Mouse (Mus musculus): ENCODE data around the gene Cox7a1.
"Not testable (repeated sequence)": the region's sequence is repeated elsewhere in the genome, so short reads cannot be mapped to it uniquely, and the experiment has no call there.

The Cox7a1 gene

DNA sequence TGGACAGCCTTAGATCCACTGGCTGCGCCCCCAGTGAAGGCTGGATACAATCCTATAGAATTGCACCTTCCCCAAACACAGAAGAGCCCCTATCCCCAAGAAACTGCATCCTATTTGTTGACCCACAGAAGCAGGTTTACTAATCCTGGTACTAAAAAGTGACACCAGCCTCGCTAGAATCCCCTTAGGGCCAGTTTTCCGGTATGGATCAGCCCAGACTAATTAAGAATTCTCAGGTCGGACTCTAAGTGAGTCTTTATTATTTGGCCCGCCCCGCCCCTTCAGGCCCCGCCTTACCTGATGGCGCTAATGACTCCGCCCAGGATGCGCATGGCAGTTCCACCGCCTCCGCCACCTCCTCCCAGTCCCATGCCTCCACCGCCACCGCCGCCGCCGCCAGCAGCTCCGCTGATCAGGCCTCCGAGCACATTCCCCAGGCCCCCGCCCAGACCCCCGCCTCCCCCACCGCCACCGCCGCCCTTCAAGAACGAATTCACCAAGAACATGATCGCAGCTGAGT, 9.7 kb downstream of the Cox7a1 start:
- peak; percentile 80 for DNase-seq

DNA sequence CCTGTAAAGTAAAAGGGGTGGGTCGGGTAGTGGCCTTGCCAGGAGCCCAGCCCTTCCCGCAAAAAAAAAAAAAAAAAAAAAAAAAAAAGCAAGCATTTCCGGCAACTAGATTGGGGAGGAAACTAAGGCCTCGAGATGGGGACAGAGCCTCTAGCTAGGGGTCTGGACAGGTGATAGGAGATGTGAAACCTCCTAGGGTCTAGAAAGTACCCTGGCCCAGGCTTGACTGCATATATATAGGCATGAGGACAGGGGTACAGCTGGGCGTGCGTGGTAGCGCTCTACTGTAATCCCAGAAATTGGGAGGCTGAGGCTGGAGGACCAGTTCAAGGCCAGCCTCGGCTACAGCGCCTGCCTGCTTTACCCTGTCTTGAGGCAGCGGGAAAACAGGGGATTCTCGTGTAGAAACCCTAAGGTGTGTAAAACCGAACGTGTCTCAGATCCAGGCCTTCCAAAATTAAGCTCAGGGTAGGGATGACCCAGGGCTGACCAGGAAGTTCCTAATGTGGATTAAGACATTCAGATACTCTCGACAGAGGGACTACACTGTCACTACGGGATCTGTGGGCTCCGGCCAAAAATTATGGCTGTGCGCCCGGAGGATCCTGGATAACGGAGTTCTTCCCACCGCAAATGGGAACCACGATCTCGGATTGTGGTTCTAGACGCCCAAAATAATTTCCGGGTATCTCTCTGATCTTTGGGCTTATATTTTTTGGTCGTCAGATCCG, 10.3 kb downstream of the Cox7a1 start:
- DNase-seq = no peak

DNA sequence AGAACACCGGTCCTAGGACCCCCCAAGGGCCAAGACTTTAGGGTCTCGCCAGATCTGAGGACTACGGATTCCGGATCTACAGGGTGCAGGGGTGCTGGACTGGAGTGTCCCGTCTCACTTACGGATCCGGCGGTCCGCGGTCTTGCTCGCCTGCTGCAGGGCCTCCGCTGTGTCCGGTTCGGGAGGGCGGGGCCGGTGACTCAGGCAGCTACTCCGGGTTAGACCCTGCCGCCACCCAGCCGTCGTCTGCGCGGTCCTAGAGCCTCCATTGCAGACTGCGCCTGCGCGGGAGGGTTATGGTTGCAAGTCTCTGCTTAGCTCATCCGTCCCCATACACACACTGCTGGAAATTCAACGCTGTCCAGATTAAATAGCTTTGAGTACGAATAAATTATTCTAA, 10.9 kb downstream of the Cox7a1 start:
- peak; percentile 96 for DNase-seq

DNA sequence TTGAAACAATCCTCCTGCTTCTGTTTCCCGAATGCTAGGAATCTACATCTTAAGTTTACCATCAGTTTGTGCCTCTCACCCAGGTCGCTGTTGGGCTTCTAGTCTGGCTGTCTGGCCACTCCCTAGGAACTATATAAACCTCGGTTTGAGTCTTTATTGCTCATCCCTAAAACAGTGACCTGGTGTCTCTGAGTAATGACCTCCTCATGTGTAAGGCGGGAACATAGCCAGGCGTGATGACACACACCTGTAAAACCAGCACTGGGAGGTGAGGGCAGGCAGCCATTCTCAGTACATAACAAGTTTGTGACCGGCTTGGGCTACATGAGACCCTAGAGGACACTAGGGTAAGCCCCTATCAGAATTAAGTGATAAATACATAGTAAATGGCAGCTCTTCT, 11.5 kb downstream of the Cox7a1 start:
- DNase-seq = no peak

DNA sequence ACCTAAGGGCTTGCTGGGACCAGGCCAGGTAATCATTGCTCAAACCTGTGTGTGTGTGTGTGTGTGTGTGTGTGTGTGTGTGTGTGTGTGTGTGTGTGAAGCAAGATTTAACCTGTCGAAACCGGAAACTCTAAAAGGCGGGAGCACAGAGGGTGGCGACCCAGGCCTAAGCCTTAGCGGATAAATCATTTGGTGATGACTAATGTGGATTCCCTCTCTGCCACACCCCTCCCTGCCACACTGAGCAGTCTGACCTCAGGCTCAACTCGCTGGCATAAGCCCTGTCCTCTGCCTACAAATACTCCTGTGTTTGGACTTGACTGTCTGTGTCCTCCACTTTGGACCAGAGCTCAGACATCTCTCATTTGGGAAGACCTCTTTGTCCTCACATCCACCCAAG, 12.2 kb downstream of the Cox7a1 start:
- DNase-seq = no peak

DNA sequence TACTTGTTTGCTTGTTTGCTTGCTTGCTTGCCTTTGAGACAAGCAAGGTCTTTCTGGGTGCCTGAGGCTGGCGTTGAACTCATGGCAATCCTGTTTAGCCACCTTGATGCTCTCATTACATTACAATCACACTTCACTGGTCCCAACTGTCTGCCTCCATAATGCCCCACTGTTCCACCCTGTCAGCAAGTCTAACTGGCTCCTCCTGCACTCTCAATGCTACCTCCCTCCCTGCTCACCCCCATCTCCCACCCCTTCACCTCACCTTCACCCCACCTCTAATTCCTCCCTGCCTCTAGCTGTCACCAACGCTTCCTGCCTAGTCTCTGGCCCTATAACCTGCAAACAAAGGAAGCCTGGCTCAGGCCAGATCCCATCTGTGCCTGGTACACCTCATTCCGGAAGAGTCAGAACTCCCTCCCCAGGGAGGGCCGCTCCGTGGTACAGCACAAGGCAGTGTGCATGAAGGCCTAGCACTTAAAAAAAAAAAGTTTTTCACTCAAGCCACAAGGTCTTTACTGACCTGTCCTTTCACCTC, 13.7 kb downstream of the Cox7a1 start:
- no peak for DNase-seq

DNA sequence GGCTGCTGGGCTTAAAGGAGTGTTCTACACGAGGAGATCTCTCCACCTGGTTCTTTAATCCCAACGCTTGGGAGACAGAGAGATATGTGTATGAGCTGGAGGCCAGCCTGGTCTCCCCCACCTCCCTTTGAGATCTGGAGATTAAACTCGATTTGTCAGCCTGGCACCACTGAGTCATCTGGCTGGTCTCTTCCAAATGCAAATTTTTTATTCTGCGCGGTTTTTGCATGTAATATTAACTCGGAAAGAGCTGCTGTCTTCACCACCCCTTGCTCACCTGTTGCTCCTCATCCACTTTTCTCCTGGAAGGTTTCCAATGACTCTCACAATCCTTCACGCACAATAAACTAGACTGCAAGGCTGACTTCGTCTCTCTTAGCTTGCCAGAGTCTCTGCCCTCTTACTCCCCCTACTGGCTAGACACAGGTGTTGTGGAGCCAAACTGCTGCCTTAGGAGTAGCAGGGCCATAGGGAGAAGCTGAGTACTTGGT, 14.6 kb downstream of the Cox7a1 start, which contains the start of gene Capns1:
Capns1 (minus strand) TSS at position 331 of the 491 bp plus-strand sequence.
- DNase-seq = peak; percentile 54

DNA sequence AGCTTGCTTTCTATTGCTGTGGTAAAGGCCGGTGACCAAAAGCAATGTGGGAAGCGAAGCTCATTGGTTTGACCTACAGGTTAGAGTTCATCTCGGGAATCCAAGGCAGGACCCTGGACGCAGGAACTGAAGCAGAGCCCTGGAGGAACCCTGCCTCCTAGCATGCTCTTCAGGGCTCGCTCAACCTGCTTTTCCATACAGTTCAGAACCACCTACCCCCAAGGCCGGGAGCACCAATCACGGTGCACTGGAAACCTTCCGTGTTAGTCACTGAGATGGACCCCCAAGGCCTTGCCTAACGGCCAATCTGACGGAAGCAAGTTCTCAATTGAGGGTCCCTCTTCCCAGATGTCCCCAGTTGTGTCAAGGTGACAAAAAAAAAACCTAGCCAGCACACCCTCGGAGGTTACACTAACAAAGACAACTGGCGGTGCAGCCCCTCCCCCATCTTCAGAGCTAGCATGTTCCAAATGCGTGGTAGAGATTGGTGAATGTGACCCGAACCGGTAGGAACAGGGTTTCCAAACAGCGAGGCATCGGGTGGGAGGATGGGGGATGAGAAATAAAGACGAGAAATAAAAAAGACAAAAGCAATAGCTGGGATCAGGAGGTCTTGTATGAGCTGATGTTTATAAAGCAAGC, 15.7 kb downstream of the Cox7a1 start:
- no peak for DNase-seq

DNA sequence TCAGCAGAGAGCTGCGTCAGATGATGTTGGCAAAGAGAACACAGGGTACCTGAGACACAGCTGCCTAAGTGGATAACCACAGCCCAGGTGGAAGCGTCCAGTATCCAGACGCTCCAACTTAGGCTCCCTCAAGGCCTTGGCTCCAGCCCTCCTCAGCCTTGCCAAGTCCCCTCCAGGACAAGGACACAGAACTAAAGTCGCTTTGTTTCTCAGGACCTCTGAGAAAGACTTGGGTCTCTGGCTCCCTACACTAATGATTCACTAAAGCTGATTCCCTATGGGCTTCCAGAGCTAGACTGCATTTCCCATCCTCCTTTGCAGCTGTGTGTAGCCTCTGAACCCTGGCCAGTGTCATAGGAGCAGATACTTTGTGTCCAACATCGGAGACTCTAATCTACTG, 16.3 kb downstream of the Cox7a1 start:
- DNase-seq = no peak

DNA sequence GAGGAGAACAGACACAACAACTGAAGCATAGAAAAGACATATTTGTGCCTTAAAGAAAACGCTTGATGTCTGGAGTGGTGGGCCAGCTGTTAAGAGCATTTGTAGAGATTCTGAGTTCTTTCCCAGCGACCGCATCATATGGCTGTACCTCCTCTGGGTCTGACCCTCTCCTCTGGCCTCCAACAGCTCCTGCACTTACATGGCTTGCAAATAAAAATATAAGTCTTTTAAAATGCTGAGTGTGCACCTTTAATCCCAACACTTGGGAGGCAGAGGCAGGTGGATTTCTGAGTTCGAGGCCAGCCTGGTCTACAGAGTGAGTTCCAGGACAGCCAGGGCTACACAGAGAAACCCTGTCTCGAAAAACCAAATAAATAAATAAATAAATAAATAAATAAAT, 16.7 kb downstream of the Cox7a1 start:
- DNase-seq = not testable (repeated sequence)

DNA sequence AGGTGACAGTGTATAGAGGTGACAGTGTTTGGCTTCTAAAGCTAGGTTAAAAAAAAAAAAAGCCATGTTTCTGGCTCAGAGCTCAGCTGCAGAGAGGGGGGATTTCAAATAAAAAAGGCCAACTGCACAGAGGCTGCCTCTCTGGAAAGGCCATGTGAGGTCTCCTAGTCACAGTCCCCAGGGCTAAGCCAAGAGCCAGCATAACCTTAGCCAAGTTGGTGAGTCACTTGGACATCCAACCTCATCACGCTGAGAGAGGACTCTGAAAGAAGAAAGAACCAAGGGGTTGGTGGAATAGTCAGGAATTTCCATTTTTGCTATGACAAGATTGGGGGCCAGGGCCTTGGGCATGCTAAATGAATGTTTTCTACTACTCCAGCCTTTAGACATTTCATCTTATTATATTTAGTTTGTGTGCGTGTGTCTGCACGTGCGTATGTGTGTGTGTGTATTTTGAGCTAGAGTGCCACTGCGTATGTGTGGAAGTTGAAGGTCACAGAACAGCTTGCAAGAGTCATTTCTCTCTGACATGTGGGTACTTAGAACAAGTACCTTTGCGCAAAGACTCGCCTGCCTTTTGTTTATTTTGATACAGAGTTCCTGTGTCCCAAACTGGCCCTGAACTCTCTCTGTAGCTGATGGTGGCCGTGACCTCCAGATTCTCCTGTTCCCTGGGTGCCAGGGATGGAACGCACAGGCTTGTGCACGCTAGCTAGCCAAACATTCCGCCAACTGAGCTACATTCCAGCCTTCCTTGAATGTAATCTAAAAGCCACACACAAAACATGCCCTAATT, 19.1 kb downstream of the Cox7a1 start:
- DNase-seq = peak; percentile 43

DNA sequence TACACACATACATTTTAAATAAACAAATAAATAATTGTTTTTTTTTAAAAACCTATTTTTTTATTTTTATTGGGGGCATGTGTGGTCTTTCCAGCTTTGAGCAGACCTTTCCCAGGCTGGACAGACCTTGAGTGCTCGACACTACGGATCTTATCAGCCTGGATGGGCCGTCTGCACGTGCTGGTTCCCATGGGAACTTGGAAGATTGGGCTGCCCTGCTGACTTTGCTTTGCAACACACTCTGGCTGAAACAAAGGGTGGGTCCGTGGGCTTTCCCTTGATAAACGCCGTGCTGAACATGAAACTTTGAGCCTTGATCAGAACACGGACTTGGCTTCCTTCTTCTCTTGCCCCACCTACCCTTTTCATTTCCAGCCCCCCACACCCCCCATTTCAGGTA, 20.4 kb downstream of the Cox7a1 start:
- DNase-seq = no peak

DNA sequence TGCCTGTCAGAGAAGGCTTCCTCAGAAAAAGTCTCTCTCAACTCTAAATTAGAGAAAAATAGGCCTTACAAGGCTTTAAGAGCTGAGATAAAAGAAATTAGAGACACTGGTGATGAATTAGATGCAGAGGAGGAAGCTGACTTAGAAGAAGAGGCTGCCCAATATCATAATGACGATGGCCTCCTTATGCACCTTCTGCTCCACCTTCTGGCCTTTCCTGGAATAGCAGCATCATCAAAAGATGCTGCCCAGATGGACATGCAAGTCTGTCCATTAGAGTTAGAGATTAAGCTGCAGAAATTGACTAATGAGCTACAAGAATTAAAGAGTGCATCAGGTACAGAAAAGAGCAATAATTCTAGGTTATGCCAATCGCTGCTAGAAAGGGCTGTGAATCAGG, 21.4 kb downstream of the Cox7a1 start:
- DNase-seq = peak; percentile 76

DNA sequence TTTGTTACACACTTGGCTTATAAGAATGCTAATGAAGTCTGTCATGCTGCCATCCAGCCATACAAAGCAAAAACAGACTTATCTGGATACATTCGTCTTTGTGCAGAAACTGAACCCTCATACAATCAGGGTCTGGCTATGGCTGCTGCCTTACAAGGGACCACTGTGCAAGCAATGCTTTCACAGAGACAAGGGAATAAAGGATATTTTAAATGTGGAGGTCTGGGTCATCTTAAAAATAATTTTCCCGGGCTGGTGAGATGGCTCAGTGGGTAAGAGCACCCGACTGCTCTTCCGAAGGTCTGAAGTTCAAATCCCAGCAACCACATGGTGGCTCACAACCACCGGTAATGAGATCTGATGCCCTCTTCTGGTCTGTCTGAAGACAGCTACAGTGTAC, 22.4 kb downstream of the Cox7a1 start:
- not testable (repeated sequence) for DNase-seq

DNA sequence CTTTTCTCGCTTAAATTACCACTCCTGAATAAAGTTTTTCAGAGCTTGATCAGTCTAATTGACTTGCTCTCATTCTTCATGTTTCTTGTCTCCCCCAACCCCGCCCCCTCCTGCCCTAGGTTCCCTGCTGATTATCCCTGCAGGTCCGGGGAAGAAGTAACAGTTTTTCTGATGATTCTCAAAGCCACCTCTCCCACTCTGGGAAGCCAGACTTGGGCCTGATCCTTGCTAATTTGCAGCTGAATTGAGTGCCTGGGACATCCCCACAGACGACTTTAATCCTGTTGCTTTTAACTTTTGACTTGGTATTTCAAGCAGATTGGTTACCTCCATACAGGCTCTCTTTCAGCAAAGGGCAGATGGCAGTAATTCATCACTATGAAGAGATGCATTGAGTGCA, 27.1 kb downstream of the Cox7a1 start:
- DNase-seq = no peak

DNA sequence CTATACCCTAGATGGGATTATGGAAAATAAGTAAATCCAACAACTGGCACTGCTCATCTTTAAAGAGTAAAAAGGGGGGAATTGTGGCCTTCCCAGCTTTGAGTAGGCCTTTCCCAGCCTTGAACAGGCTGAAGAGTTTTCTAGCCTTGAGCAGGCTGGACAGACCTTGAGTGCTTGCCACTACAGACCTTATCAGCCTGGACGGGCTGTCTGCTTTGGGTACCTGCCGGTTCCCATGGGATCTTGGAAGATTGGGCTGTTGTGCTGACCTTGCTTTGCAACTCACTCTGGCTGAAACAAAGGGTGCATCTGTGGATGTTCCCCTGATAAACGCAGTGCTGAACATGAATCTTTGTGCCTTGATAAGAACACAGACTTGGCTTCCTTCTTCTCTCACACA, 29.9 kb downstream of the Cox7a1 start:
- DNase-seq = no peak

DNA sequence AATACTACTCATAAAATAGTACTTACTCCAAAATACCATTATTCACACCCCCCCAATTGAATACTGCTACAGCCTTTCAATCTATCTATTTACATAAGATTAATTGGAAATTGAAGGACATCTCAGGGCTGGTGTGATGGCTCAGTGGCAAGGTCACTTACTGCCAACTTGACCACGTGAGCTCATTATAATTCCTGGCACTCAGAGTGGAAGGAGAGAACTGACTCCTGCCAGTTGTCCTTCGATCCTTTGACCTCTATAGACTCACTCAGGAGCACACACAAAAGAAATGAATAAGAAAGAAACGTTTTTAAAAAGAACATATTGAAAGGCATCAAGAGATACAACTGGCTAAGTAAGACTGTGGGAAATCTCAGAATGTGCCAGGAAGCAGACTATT, 31.9 kb downstream of the Cox7a1 start:
- DNase-seq = no peak

DNA sequence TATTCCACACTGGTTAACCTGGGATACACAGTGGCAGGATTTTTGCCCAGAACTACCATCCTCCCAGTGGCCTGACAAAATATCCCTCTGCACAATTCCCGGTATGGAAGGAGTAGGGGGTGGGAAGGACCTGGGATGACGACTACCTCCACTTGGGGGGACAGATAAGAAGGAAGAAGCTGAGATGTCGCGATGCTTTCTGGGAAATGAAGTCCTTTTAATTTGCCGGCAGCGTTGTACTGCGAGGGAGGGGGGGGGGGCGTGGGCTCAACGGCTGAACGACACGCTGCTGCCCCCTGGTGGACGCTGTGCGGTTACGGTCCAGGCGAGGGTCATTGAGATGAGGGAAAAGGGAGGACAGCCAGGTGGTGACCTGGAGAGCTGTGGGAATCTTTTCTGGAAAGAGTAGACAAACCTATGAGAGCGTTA, 32.8 kb downstream of the Cox7a1 start:
- DNase-seq = peak; percentile 78

DNA sequence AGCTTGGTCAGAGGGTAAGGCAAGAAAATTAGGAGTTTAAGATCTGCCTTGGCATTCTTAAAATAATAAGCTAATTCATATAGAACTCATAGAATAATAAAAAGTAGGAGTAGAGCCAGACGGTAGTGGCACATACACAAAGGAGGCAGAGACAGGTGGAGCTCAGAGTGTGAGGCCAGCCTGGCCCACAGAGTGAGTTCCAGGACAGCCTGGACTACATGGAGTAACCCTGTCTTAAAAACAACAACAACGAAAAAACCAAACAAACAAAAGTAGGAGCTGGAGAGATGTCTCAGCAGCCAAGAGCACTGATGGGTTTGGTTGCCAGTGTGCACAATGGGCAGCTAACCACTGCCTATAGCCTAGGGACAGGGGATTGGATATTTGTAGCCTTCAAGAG, 33.3 kb downstream of the Cox7a1 start:
- no peak for DNase-seq

DNA sequence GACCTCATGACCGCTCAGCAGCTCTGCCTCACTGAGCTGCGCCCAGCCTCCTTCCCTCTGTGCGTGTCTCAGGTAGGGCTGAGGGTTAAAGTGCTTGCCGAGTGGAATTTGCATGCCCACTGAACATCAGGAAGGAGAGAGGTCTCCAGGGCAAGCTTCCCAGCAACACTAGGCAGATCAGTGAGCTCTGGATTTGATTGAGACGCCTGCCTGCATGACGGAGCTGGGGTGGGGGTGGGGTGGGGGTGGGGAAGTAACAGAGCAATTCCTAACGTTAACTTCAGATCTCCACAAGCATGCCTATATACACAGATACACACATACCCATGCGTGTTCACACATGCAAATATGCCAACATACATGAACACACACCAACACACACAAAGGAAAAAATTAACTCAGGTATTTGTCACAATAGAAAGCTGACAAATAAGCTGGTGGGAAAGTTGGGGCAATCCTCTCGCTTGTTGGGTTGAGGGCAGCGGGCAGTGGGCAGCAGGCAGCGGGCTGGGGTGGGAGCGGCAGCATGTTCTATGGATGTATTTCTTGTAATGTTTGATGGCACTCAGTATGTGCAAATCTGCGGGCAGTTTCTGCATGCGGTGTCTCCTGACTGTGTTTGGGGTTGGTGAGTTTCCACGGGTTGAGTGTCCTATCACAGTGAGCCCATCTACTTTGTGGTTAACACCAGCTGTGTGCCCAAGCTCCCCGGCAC, 35.5 kb downstream of the Cox7a1 start:
- DNase-seq = no peak

DNA sequence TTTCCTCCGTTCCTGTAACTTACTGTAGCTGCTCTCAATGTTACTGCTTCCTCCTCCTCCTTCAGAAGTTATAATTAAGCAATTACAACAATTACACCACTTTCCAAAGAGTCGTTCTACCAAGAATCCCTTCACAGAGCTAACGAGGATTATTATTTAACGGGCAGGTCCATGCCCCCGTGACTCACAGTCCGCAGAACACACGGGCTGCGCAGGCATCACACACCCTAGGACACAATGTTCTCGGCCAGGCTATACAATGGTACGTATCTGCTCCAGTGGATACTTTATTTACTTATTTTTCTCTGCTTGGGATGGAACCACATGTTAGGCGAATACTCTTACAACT, 36.0 kb downstream of the Cox7a1 start:
- DNase-seq = no peak

DNA sequence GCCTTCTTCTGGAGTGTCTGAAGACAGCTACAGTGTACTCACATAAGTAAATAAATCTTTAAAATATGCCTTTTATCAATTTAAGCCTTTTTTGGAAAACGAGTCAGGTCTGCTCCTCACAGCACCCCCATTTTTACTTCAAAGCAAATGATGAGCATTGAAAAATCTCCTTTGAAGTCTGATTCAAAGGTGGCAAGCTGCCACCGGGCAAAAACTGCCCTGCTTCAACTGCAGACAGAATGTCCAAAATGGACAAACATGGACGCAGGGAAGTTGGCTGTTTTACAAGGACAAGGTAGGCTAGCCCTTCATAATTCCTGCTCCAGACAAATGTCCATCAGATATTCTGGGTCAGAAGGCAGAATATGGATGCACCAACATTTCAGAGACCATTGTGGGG, 37.5 kb downstream of the Cox7a1 start:
- DNase-seq = no peak

DNA sequence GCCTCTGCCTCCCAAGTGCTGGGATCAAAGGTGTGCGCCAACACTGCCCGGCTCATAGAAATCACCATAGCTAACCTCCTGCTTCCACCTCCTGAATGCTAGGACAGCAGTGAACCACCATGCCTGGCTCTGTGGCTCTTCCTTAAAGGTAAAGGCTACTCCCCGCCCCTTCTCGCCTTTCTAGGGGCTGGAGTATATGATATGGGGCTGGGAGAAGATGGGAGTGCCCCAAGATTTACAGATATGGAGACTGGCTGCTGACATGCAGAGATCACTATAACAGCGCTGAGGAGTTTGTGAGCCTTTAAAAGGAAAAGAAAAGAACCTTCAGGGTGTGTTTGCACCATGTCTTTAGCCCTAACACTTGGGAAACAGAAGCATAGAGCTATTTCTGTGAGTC, 38.3 kb downstream of the Cox7a1 start:
- no peak for DNase-seq

Measured in cerebellum, adult 11 months (tissue).